Mouse (Mus musculus) olfactory bulb, adult 2 months (tissue): ENCODE data around the gene Nmb. TPM values are rescaled to one million over a fixed set of nuclear protein-coding genes. Genes with fewer than 3 reads are reported as not detected.
"Not testable (repeated sequence)": the region's sequence is repeated elsewhere in the genome, so short reads cannot be mapped to it uniquely, and the experiment has no call there.

Experiments used
- H3K27ac ChIP-seq: fragments of 200-500 bp; 2 replicates; pipeline ENCODE4 v1.5.1; 2012; ENCODE audit warnings: low read depth, low read length; ENCODE audit not compliant: insufficient read depth
- H3K4me1 ChIP-seq: fragments of 200-500 bp; 2 replicates; pipeline ENCODE4 v1.6.1; 2012; ENCODE audit warnings: low read length; ENCODE audit not compliant: control insufficient read depth, insufficient read depth
- H3K4me3 ChIP-seq: fragments of 200-500 bp; 2 replicates; pipeline ENCODE4 v1.5.1; 2012; ENCODE audit warnings: mild to moderate bottlenecking, low read depth, low read length, moderate library complexity; ENCODE audit not compliant: insufficient read depth
- CTCF ChIP-seq: fragments of 200-500 bp; IDR thresholded peaks from 2 replicates; pipeline ENCODE4 v1.5.1; 2012; ENCODE audit warnings: low read depth, mild to moderate bottlenecking, low read length, moderate library complexity; ENCODE audit not compliant: insufficient read depth
- POLR2A ChIP-seq: fragments of 200-500 bp; IDR thresholded peaks from 2 replicates; pipeline ENCODE4 v1.6.1; 2012; ENCODE audit warnings: mild to moderate bottlenecking, low read depth, low read length, moderate library complexity; ENCODE audit not compliant: insufficient read depth
- WGBS: fragments of 180-500 bp; shearing (Covaris S2); methylation state at CpG from one replicate; pipeline ENCODE4 v1.1.7; 2018; 5-methylcytosine and 5-hydroxymethylcytosine counted together
- polyA plus RNA-seq: library from polyadenylated mRNA; stranded (reverse); fragments of >200 nt; gene quantifications from 2 replicates; pipeline ENCODE4 v1.2.4, GENCODE M21; 2012; ENCODE audit warnings: low replicate concordance; ENCODE audit not compliant: missing spikeins, insufficient read depth, insufficient read length

The Nmb gene
- polyA plus RNA-seq, result not detected in 2 replicates

DNA sequence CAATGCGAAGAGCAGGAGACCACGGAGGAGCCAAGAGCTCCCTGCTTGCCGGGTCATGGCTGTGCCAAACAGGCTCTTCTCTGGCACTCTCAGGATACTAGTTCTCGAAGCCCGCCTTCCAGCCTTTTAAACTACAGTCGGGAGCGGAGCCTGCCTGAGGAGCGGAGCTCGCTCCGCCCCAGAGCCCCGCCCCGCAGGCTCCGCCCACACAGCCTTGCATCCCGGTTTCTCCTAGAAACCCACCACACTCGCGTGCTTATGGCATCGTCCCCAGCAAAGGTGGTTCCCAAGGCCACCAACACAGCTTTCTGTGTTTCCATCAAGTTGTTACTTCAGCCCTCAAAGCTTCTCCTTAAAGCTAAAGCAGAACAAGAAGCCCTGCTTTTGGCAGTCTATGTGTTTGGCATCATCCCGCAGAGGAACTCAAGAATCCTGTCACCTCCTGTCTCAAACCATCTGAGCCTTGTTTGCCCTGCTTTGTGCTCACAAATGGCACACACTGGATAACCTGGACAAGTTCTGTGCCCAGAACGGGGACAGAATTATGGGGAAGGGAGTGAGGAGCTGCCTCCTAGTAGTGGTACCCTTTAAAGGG lies at the start of gene Nmb:
Gene Nmb, minus strand, starts transcription at position 156 of the 595 bp plus-strand sequence.
- whole genome bisulfite sequencing, result 2% methylated on average over 19 of the region's 19 CpGs

DNA sequence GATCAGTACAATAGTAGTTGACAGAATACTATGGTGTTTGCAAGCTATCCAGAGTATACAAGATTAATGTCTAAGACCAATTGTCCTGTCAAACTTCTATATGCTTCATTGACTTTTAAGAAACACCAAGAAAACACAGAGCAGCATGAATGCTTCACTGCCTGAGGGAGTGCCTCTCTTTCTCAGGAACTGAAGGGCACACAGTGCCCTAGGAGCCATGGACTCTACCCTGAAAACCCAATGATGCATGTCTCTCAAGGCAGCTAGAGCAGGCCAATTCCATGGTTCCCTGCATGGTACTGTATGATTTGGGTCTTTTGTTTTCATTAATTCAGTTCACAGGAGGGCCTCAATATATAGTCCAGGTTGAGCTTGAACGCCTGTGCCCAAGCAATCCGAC lies 49.4 kb upstream of the Nmb start:
- no peaks in the 10 kb centered on the region for H3K4me1 ChIP-seq
- no peak overlapping the region for H3K27ac ChIP-seq
- TF ChIP-seq POLR2A (no peak), CTCF (no peak)
- 82% methylated on average over 2 of the region's 2 CpGs for WGBS
- H3K4me3 ChIP-seq, result no peak overlapping the region

More for the DNA sequence above, at the start of gene Nmb:
- Histone ChIP-seq H3K4me3 (peak within 1 kb of the TSS; percentile 39), H3K27ac (no peak within 1 kb of the TSS), H3K4me1 (peaks cover 15% of the 10 kb centered on the region)
- TF ChIP-seq POLR2A (0 out of 2 replicates have a peak, but pooled peaks have one; percentile 40), CTCF (no peak)

GRCm38 (mm10) chr7:80952140-80952539 lies 47.3 kb upstream of the Nmb start:
- Histone ChIP-seq H3K4me1 (no peaks in the 10 kb centered on the region), H3K27ac (no peak overlapping the region), H3K4me3 (no peak overlapping the region)
- TF ChIP-seq POLR2A (no peak), CTCF (no peak)
- 68% methylated on average over 3 of the region's 3 CpGs for WGBS

DNA sequence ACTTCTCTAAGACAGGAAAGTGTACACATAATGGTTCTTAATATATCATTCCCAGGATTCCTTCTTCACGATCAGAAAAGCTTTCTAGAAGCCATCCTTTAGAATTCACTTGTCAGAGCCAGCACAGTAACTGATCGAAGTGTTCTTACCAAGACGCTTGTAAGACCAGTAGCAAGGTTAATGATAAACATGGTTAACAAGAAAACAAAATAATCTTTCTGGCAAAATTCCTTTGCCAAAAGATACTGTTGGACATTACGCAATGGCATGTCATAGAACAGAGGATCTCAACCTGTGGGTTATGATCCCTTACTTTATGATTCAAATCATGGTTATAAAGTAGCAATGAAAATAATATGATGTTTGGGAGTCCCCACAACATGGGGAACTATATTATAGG lies 46.6 kb upstream of the Nmb start:
- H3K27ac ChIP-seq, result no peak overlapping the region
- WGBS, result 92% methylated on average over 4 of the region's 4 CpGs
- no peak overlapping the region for H3K4me3 ChIP-seq
- TF ChIP-seq CTCF (no peak), POLR2A (no peak)
- H3K4me1 ChIP-seq, result no peaks in the 10 kb centered on the region

DNA sequence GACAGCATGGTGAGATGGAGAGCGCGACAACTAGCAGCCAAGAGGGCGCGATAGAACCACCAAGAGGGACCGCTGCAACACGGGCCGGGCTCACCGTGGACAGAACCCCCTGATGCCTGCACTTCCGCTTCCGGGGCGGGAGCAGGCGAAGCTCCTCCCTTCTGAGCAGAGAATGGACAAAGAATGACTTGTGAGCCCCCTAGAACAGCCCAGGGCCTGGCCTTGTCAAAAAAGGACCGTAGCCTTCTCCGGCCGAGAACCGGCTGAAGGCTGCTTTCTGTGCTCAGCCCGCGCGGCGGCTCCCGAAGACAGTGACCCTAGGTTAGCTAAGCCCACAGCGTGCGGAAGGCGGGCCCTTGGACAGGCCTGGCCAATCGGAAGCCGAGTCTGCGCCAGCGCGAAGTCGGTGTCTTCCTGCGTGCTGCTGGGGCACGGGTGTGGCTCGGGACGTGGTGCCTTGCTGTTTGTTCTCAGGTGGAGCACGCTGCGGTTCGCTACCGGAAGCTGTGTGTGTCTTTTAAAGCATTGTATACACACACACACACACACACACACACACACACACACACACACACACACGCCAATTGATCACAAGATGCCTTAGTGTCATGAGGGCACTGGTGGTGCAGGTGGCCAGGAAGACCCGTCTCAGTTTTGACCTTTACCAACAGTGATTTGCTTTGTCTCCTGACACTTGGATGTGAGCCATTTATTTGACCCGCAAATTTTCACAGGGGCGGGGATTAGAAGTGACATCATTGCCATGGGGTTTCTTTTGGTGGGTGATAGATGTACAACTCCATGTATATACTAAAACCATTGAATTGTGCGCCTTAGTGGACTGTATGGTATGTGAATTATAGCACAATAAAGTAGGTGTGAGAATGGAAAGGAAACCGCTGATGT lies 42.8 kb upstream of the Nmb start, which contains the start of gene Sec11a:
Gene Sec11a, minus strand, starts transcription at position 336 of the 906 bp plus-strand sequence.
- 2% methylated on average over 44 of the region's 44 CpGs for WGBS

GRCm38 (mm10) chr7:80939808-80940207 lies 34.9 kb upstream of the Nmb start:
- no peaks in the 10 kb centered on the region for H3K4me1 ChIP-seq
- no peak for TF ChIP-seq POLR2A
- TF ChIP-seq CTCF, result no peak
- H3K4me3 ChIP-seq, result no peak overlapping the region
- H3K27ac ChIP-seq, result no peak overlapping the region
- 89% methylated on average over 4 of the region's 4 CpGs for WGBS

More for the DNA sequence above, 42.8 kb upstream of the Nmb start, which contains the start of gene Sec11a:
- peak within 1 kb of the TSS; percentile 97 for H3K27ac ChIP-seq
- peak within 1 kb of the TSS; percentile 84 for H3K4me3 ChIP-seq
- peaks cover 5% of the 10 kb centered on the region for H3K4me1 ChIP-seq
- TF ChIP-seq POLR2A, result peak; percentile 65
- no peak for TF ChIP-seq CTCF

- not testable (repeated sequence) for H3K4me1 ChIP-seq, H3K4me3 ChIP-seq, H3K27ac ChIP-seq
These were observed 32.4 kb upstream of the Nmb start for GRCm38 (mm10) chr7:80937304-80937666.

GRCm38 (mm10) chr7:80936617-80937303 lies 31.9 kb upstream of the Nmb start:
- H3K27ac ChIP-seq, H3K4me1 ChIP-seq, H3K4me3 ChIP-seq: not testable (repeated sequence)
- WGBS, result 72% methylated on average over 7 of the region's 7 CpGs

DNA sequence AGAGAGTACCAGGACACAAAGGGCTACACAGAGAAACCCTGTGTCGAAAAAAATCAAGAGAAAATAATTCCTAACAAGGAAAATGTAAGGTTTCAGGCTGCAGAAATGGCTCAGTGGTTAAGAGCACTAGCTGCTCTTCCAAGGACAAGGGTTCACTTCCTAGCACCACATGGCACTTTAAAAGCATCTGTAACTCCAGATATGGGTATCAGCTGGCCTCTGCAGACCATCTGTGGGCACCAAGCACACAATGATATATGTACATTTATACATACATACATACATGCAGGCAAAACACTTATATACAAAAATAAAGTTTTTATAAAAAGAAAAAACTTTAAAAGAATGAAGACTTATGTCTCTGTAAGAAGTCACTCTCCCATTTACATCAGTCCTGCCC lies 31.0 kb upstream of the Nmb start:
- H3K4me3 ChIP-seq, result no peak overlapping the region
- H3K27ac ChIP-seq, result no peak overlapping the region
- WGBS, result 94% methylated on average over 1 of the region's 1 CpGs
- no peaks in the 10 kb centered on the region for H3K4me1 ChIP-seq
- TF ChIP-seq POLR2A (no peak), CTCF (no peak)
